Mouse (Mus musculus) stomach, postnatal 0 days (tissue): Measurements from ENCODE around the gene Dlgap1.

Experiments
- CTCF ChIP-seq: IDR thresholded peaks from 2 replicates; pipeline ENCODE4 v1.5.1; 2016; ENCODE audit warnings: antibody characterized with exemption, low read depth, mild to moderate bottlenecking, moderate library complexity
- EP300 ChIP-seq: optimal IDR thresholded peaks from 2 replicates; pipeline ENCODE3; 2016; ENCODE audit warnings: antibody characterized with exemption

DNA sequence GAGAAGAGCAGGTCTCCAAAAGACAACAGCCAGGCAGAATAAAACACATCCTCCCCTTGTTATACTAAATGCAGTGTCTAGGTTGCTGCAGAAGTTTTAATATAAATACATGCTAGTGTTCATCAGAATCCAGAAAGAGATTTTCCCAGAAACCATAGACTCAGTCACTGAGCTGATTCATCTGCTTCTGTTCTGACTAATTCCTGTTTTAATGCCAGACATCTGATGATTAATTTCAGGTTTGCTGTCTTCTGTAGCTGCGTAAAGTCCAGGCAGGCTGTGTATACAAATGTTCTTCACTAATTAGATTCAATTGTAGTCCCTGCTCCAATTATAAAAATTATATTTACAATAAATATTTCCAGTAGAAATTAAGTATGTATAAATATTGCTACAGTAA is 419.6 kb downstream of the Dlgap1 start:
- TF ChIP-seq EP300 (no peak), CTCF (no peak)
